Mouse (Mus musculus) mouse trophoblast stem cell (cell line): Measurements from ENCODE around the gene Ppp1r35.

ENCODE experiments used
- in situ Hi-C, 2 experiments: fragments of 300-500 bp; cut with MseI, MboI; formaldehyde crosslinking; loops; 2 replicates in 1 of 2; 3 replicates in 1 of 2; pipeline ENCODE4 v1.15.1; 2025

Gene Ppp1r35

DNA sequence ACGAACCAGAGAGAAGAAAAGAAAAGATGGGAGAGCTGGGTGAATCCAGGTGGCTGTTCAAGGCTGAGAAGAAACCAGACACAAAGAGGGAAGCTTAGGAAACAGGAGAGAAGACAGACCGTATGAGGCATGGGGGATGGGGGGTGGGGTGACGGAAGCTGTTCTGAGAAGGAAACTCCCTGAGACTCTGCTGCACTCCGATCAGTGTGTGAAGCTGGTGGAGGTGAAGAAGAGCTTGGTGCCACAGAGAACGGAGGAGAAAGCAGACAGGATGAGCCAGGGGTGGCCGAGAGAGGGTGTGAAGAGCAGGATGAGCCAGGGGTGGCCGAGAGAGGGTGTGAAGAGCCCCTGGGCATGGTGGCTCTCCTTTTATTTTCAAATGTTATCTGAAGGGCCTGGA, 47.8 kb downstream of the Ppp1r35 start:
- in situ Hi-C loops, result no loop called here

DNA sequence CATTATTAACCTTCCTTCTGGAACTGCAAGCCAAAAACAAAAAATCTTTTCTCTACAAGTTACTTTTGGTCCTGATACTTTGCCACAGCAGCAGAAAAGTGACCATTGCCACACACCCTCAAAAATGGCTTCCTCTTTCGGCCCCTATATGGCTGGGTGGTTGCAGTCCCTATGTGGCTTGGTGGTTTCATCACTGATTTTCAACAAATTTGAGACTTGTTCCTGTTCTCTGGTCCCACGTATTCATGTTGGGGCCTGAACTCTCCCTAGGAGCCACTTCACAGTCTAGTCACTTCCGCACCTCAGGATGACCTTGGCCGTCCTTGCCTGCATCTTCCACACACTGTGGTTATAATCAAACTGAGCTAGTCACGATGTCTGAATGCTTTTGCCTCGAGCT, 50.0 kb downstream of the Ppp1r35 start:
- in situ Hi-C loops, result no loop called here
